Mouse (Mus musculus) heart, embryonic 14.5 days (tissue): ENCODE measurements around the gene Tspan12. TPM values are rescaled to one million over a fixed set of nuclear protein-coding genes. Genes with fewer than 3 reads are reported as not detected.
"Not testable (repeated sequence)": the region's sequence is repeated elsewhere in the genome, so short reads cannot be mapped to it uniquely, and the experiment has no call there.

Source experiments
- ATAC-seq: fragments of 200-750 bp; cut with Nextera tagmentation; 2 replicates; pipeline ENCODE4 v1.8.0; 2017; ENCODE audit warnings: low read depth, moderate TSS enrichment; ENCODE audit not compliant: insufficient number of reproducible peaks, insufficient read depth, low FRiP score
- H3K27ac ChIP-seq, 2 experiments: fragments of 200-500 bp in 1 of 2; fragments of 300-500 bp in 1 of 2; sonication (generic) in 1 of 2; replicated peaks in 1 of 2; 2 replicates each; pipeline ENCODE4 v1.5.1; 2012 to 2014; ENCODE audit warnings: low read depth in 2 of 2, low read length in 2 of 2, control low read depth in 1 of 2, mild to moderate bottlenecking in 1 of 2, mixed read lengths in 1 of 2; ENCODE audit not compliant: control insufficient read depth in 1 of 2, insufficient read depth in 1 of 2
- H3K27me3 ChIP-seq: fragments of 300-500 bp; sonication (generic); 2 replicates; pipeline ENCODE4 v1.6.1; 2014; ENCODE audit warnings: mild to moderate bottlenecking, low read length, control low read depth; ENCODE audit not compliant: control insufficient read depth, insufficient read depth
- H3K36me3 ChIP-seq: fragments of 300-500 bp; sonication (generic); 2 replicates; pipeline ENCODE4 v1.6.1; 2014; ENCODE audit warnings: mild to moderate bottlenecking, control low read depth, low read length, mixed read lengths; ENCODE audit not compliant: control insufficient read depth, insufficient read depth
- H3K4me1 ChIP-seq, 2 experiments: fragments of 200-500 bp in 1 of 2; fragments of 300-500 bp in 1 of 2; sonication (generic) in 1 of 2; 2 replicates each; pipeline ENCODE4 v1.6.1; 2012 to 2014; ENCODE audit warnings: low read length in 2 of 2, control low read depth in 1 of 2, mixed read lengths in 1 of 2; ENCODE audit not compliant: control insufficient read depth in 2 of 2, insufficient read depth in 2 of 2
- H3K4me2 ChIP-seq: fragments of 300-500 bp; sonication (generic); 2 replicates; pipeline ENCODE4 v1.6.1; 2014; ENCODE audit warnings: mild to moderate bottlenecking, low read length
- H3K4me3 ChIP-seq, 2 experiments: fragments of 200-500 bp in 1 of 2; fragments of 300-500 bp in 1 of 2; sonication (generic) in 1 of 2; 2 replicates each; pipeline ENCODE4 v1.5.1; 2012 to 2014; ENCODE audit warnings: low read length in 2 of 2, mild to moderate bottlenecking in 2 of 2, control low read depth in 1 of 2, low read depth in 1 of 2, moderate library complexity in 1 of 2; ENCODE audit not compliant: control insufficient read depth in 1 of 2, insufficient read depth in 1 of 2
- H3K9ac ChIP-seq: fragments of 300-500 bp; sonication (generic); 2 replicates; pipeline ENCODE4 v1.6.1; 2014; ENCODE audit warnings: mild to moderate bottlenecking, low read length
- H3K9me3 ChIP-seq: fragments of 300-500 bp; sonication (generic); 2 replicates; pipeline ENCODE4 v1.6.1; 2016; ENCODE audit warnings: low read length, control low read depth; ENCODE audit not compliant: control insufficient read depth
- WGBS: fragments of 180-500 bp; shearing (Covaris S2); extraction: QIAGEN DNeasy Blood & Tissue Kit; methylation state at CpG from one replicate; pipeline ENCODE4 v1.1.7; 2014; 5-methylcytosine and 5-hydroxymethylcytosine counted together
- polyA plus RNA-seq: library from polyadenylated mRNA; unstranded; fragments of >200 nt; fragmentation: Nextera tagmentation; extraction: Ambion mirVana; gene quantifications from 2 replicates; pipeline ENCODE4 v1.2.1, GENCODE M21; 2014

Tspan12 gene
- polyA plus RNA-seq, 1 experiment from 2014 or later: 84.0 TPM

GRCm38 (mm10) chr6:21794337-21795071 is 57.8 kb downstream of the Tspan12 start:
- Histone ChIP-seq H3K9ac (no peak overlapping the region), H3K4me1 (peaks cover 0 to 5% of the 10 kb centered on the region in 2 experiments; a peak in 1 of 4 replicates), H3K9me3 (no peaks in the 10 kb centered on the region), H3K4me2 (no peak overlapping the region), H3K4me3 (no peak overlapping the region), H3K27ac (no peak overlapping the region), H3K27me3 (no peaks in the 10 kb centered on the region), H3K36me3 (peaks cover 46% of the 10 kb centered on the region)
- ATAC-seq: no peak
- 77% methylated on average over 11 of the region's 11 CpGs for WGBS

GRCm38 (mm10) chr6:21791307-21791706 is 61.0 kb downstream of the Tspan12 start:
- no peak overlapping the region for H3K9ac ChIP-seq
- no peak overlapping the region for H3K4me2 ChIP-seq
- H3K36me3 ChIP-seq: peaks cover 24% of the 10 kb centered on the region
- 51% methylated on average over 7 of the region's 7 CpGs for WGBS
- peaks cover 0 to 5% of the 10 kb centered on the region in 2 experiments; a peak in 1 of 4 replicates for H3K4me1 ChIP-seq
- no peak overlapping the region for H3K4me3 ChIP-seq
- no peaks in the 10 kb centered on the region for H3K9me3 ChIP-seq
- no peak for ATAC-seq
- H3K27me3 ChIP-seq: no peaks in the 10 kb centered on the region
- H3K27ac ChIP-seq: no peak overlapping the region

- WGBS: 64% methylated on average over 4 of the region's 4 CpGs
- Histone ChIP-seq H3K4me3 (no peak overlapping the region), H3K9ac (no peak overlapping the region), H3K9me3 (no peaks in the 10 kb centered on the region), H3K4me1 (peaks cover 0 to 5% of the 10 kb centered on the region in 2 experiments; a peak in 1 of 4 replicates), H3K36me3 (peaks cover 25% of the 10 kb centered on the region), H3K27me3 (no peaks in the 10 kb centered on the region), H3K4me2 (no peak overlapping the region), H3K27ac (no peak overlapping the region)
- no peak for ATAC-seq
Observed at GRCm38 (mm10) chr6:21790550-21791086, 61.7 kb downstream of the Tspan12 start.

GRCm38 (mm10) chr6:21790036-21790435 is 62.3 kb downstream of the Tspan12 start:
- ATAC-seq: no peak
- 47% methylated on average over 2 of the region's 2 CpGs for WGBS
- Histone ChIP-seq H3K36me3 (peaks cover 22% of the 10 kb centered on the region), H3K27ac (no peak overlapping the region), H3K9ac (no peak overlapping the region), H3K9me3 (no peaks in the 10 kb centered on the region), H3K4me1 (peaks cover 0 to 5% of the 10 kb centered on the region in 2 experiments; a peak in 1 of 4 replicates), H3K4me3 (no peak overlapping the region), H3K4me2 (no peak overlapping the region), H3K27me3 (no peaks in the 10 kb centered on the region)

GRCm38 (mm10) chr6:21789582-21789981 is 62.7 kb downstream of the Tspan12 start:
- ATAC-seq, H3K27me3 ChIP-seq, H3K4me1 ChIP-seq, H3K9me3 ChIP-seq, H3K4me2 ChIP-seq, H3K27ac ChIP-seq, H3K9ac ChIP-seq, H3K4me3 ChIP-seq: not testable (repeated sequence)
- H3K36me3 ChIP-seq: peaks cover 22% of the 10 kb centered on the region
- 27% methylated on average over 1 of the region's 1 CpGs for WGBS

GRCm38 (mm10) chr6:21787757-21788156 is 64.6 kb downstream of the Tspan12 start:
- no peaks in the 10 kb centered on the region for H3K27me3 ChIP-seq
- no peaks in the 10 kb centered on the region for H3K9me3 ChIP-seq
- H3K27ac ChIP-seq: no peak overlapping the region
- no peak overlapping the region for H3K4me2 ChIP-seq
- peaks cover 0 to 5% of the 10 kb centered on the region in 2 experiments; a peak in 1 of 4 replicates for H3K4me1 ChIP-seq
- peaks cover 12% of the 10 kb centered on the region for H3K36me3 ChIP-seq
- no peak overlapping the region for H3K4me3 ChIP-seq
- 81% methylated on average over 11 of the region's 11 CpGs for WGBS
- H3K9ac ChIP-seq: no peak overlapping the region
- no peak for ATAC-seq

- Histone ChIP-seq H3K36me3 (peaks cover 12% of the 10 kb centered on the region), H3K4me3 (no peak overlapping the region), H3K4me1 (peaks cover 0 to 5% of the 10 kb centered on the region in 2 experiments; a peak in 1 of 4 replicates), H3K9me3 (no peaks in the 10 kb centered on the region), H3K9ac (no peak overlapping the region), H3K27me3 (no peaks in the 10 kb centered on the region), H3K4me2 (no peak overlapping the region), H3K27ac (no peak overlapping the region)
- 34% methylated on average over 6 of the region's 6 CpGs for WGBS
- no peak for ATAC-seq
Observed at GRCm38 (mm10) chr6:21787274-21787673, 65.0 kb downstream of the Tspan12 start.
